Mouse (Mus musculus) lung, postnatal 0 days (tissue): ENCODE measurements around the gene Hoxb9. TPM values are rescaled to one million over a fixed set of nuclear protein-coding genes. Genes with fewer than 3 reads are reported as not detected.

Experiments used
- ATAC-seq: fragments of 200-750 bp; cut with Nextera tagmentation; 2 replicates; pipeline ENCODE4 v1.8.0; 2017; ENCODE audit warnings: moderate library complexity
- DNase-seq: peaks from one replicate; pipeline ENCODE4 v3.0.0-alpha.2; 2016; ENCODE audit warnings: low spot score
- H3K27ac ChIP-seq: fragments of 300-500 bp; sonication (generic); 2 replicates; pipeline ENCODE4 v1.5.1; 2014; ENCODE audit warnings: antibody characterized with exemption, mild to moderate bottlenecking, low read length, mixed read lengths
- H3K27me3 ChIP-seq: fragments of 300-500 bp; sonication (generic); replicated peaks from 2 replicates; pipeline ENCODE4 v1.6.1; 2014; ENCODE audit warnings: low read length, mixed read lengths; ENCODE audit not compliant: insufficient read depth
- H3K36me3 ChIP-seq: fragments of 300-500 bp; sonication (generic); 2 replicates; pipeline ENCODE4 v1.6.1; 2014; ENCODE audit warnings: low read length, mixed read lengths; ENCODE audit not compliant: insufficient read depth
- H3K4me1 ChIP-seq: fragments of 300-500 bp; sonication (generic); 2 replicates; pipeline ENCODE4 v1.6.1; 2014; ENCODE audit warnings: antibody characterized with exemption, low read depth, low read length, mixed read lengths; ENCODE audit not compliant: insufficient read depth
- H3K4me2 ChIP-seq: fragments of 300-500 bp; sonication (generic); replicated peaks from 2 replicates; pipeline ENCODE4 v1.6.1; 2014; ENCODE audit warnings: low read depth, mild to moderate bottlenecking, low read length, moderate library complexity, mixed read lengths
- H3K4me3 ChIP-seq: fragments of 300-500 bp; sonication (generic); 2 replicates; pipeline ENCODE4 v1.5.1; 2014; ENCODE audit warnings: low read depth, low read length
- H3K9ac ChIP-seq: fragments of 300-500 bp; sonication (generic); replicated peaks from 2 replicates; pipeline ENCODE4 v1.6.1; 2014; ENCODE audit warnings: low read depth, mild to moderate bottlenecking
- H3K9me3 ChIP-seq: fragments of 300-500 bp; sonication (generic); 2 replicates; pipeline ENCODE4 v1.6.1; 2016; ENCODE audit warnings: low read length, mixed read lengths
- CTCF ChIP-seq: IDR thresholded peaks from 2 replicates; pipeline ENCODE4 v1.5.1; 2016; ENCODE audit warnings: antibody characterized with exemption, mild to moderate bottlenecking
- EP300 ChIP-seq: IDR thresholded peaks from 2 replicates; pipeline ENCODE4 v1.6.1; 2016; ENCODE audit warnings: antibody characterized with exemption, mild to moderate bottlenecking, control low read depth
- whole genome bisulfite sequencing: fragments of 180-500 bp; shearing (Covaris S2); extraction: QIAGEN DNeasy Blood & Tissue Kit; methylation state at CpG from one replicate; pipeline ENCODE4 v1.1.7; 2014; 5-methylcytosine and 5-hydroxymethylcytosine counted together
- polyA plus RNA-seq: library from polyadenylated mRNA; unstranded; fragments of >200 nt; fragmentation: Nextera tagmentation; extraction: Ambion mirVana; gene quantifications from 2 replicates; pipeline ENCODE4 v1.2.1, GENCODE M21; 2015

Gene Hoxb9
- polyA plus RNA-seq, 1 experiment from 2014 or later, result not detected

- no peaks in the 10 kb centered on the region for H3K4me1 ChIP-seq
- TF ChIP-seq CTCF (no peak), EP300 (no peak)
- WGBS, result 25% methylated on average over 11 of the region's 12 CpGs
- no peak overlapping the region for H3K27ac ChIP-seq
- DNase-seq (no peak), ATAC-seq (no peak)
- no peaks in the 10 kb centered on the region for H3K9me3 ChIP-seq
- peaks cover 75% of the 10 kb centered on the region for H3K27me3 ChIP-seq
- H3K36me3 ChIP-seq, result no peaks in the 10 kb centered on the region
- H3K4me2 ChIP-seq, result no peak overlapping the region
- no peak overlapping the region for H3K9ac ChIP-seq
- no peak overlapping the region for H3K4me3 ChIP-seq
Measured at GRCm38 (mm10) chr11:96292565-96293301, 21.5 kb downstream of the Hoxb9 start.

- no peaks in the 10 kb centered on the region for H3K4me1 ChIP-seq
- no peak overlapping the region for H3K27ac ChIP-seq
- DNase-seq (no peak), ATAC-seq (no peak)
- H3K9me3 ChIP-seq, result no peaks in the 10 kb centered on the region
- no peaks in the 10 kb centered on the region for H3K36me3 ChIP-seq
- H3K27me3 ChIP-seq, result peaks cover 72% of the 10 kb centered on the region
- no peak overlapping the region for H3K4me3 ChIP-seq
- WGBS, result 28% methylated on average over 22 of the region's 22 CpGs
- no peak for TF ChIP-seq CTCF
- TF ChIP-seq EP300, result no peak
- H3K9ac ChIP-seq, result no peak overlapping the region
- no peak overlapping the region for H3K4me2 ChIP-seq
Measured at GRCm38 (mm10) chr11:96293302-96293921, 22.2 kb downstream of the Hoxb9 start.

DNA sequence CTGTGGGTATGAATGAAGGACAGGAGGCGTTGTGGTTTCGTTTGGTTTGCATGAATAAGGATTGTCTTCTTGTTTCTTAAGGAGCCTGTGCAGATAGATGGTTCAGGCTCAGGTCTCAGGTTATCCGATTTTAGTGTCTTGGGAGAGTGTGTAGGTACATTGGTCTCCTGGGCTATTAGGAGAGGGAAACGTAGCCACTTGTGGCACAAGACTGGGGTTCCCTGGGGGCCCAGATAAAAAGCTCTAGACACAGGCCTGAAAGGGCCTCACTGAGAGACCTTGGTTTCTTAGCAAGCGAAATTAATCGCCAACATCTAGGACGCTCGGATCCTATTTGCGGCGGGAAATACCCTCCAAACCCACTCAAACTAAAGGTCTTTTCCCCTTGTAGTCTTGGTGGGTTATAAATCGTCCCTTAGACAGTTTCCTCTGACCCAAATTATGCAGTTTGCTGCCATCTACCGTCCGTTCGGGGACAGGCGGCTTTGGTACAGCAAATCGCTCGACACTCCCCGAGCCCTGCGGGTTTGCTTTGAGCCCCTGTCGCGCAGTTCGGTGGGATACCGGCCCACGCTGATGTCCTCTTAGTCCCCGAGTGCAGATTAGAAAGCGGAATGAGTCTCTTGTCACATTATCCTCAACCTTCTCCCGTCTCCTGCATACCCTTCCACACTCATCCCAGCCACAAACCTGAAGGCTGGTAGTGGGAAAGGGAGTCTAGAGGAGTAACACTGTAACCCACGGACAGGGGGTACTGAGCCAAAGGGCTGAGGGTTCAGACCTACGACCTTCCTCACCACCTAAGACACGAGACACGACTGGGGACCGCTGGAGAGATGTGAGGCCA, 23.2 kb downstream of the Hoxb9 start:
- H3K4me2 ChIP-seq, result peak overlapping the region; percentile 46
- H3K36me3 ChIP-seq, result no peaks in the 10 kb centered on the region
- H3K27me3 ChIP-seq, result peaks cover 72% of the 10 kb centered on the region
- no peaks in the 10 kb centered on the region for H3K4me1 ChIP-seq
- no peak overlapping the region for H3K9ac ChIP-seq
- DNase-seq (peak; percentile 84), ATAC-seq (0 out of 2 replicates have a peak, but pooled peaks have one; percentile 50)
- TF ChIP-seq EP300, result no peak
- peak; percentile 81 for TF ChIP-seq CTCF
- no peaks in the 10 kb centered on the region for H3K9me3 ChIP-seq
- H3K27ac ChIP-seq, result no peak overlapping the region
- 2% methylated on average over 32 of the region's 32 CpGs for WGBS
- H3K4me3 ChIP-seq, result peak overlapping the region; percentile 10; the same call in 1 of the 2 replicates

DNA sequence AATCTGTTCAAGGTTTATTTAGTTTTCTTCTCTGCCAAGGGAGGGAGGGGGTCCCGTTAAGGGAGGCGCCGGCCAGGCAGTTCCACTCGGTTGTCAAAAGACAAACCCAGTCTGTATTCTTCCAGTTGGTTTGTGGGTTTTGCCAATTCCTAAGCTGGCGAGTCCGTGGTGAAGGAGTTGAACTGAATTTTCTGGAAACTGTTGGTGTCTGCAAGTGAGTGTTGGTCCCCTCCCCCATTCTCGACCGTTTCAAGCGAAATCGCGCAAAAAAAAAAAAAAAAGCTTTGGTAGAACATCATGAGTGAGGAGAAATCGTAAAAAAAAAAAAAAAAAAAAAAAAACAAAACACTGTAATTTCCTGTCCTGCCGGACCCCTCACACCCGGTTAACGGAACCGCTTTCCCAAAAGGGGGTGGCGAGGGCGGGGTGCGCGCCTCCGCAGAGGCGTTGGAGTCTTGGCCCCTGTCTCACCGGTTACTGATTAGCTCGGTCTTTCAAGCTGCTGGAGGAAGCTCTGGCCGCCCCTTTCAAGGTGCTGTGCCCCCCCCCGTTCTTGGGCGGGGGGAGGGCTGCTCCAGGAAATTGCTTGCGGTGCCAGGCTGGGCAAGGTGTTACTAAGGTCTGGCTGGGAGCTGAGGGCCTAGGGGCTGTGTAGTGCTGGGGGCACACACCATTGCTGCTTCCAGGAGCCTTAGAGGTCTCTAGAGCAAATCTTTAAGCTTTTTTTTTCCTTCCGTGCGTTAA, 24.0 kb downstream of the Hoxb9 start:
- DNase-seq, result no peak
- H3K9me3 ChIP-seq, result no peaks in the 10 kb centered on the region
- WGBS, result 5% methylated on average over 30 of the region's 30 CpGs
- ATAC-seq, result no peak
- peaks cover 78% of the 10 kb centered on the region for H3K27me3 ChIP-seq
- no peaks in the 10 kb centered on the region for H3K36me3 ChIP-seq
- no peak overlapping the region for H3K9ac ChIP-seq
- peak overlapping the region; percentile 10; the same call in 1 of the 2 replicates for H3K4me3 ChIP-seq
- H3K27ac ChIP-seq, result no peak overlapping the region
- peak overlapping the region; percentile 46 for H3K4me2 ChIP-seq
- H3K4me1 ChIP-seq, result no peaks in the 10 kb centered on the region
- TF ChIP-seq CTCF (no peak), EP300 (no peak)

- DNase-seq (no peak), ATAC-seq (no peak)
- H3K9ac ChIP-seq, result no peak overlapping the region
- no peaks in the 10 kb centered on the region for H3K36me3 ChIP-seq
- no peak overlapping the region for H3K27ac ChIP-seq
- 42% methylated on average over 2 of the region's 2 CpGs for WGBS
- H3K4me3 ChIP-seq, result no peak overlapping the region
- no peaks in the 10 kb centered on the region for H3K9me3 ChIP-seq
- H3K4me2 ChIP-seq, result no peak overlapping the region
- peaks cover 82% of the 10 kb centered on the region for H3K27me3 ChIP-seq
- no peaks in the 10 kb centered on the region for H3K4me1 ChIP-seq
- peak; percentile 31 for TF ChIP-seq CTCF
- no peak for TF ChIP-seq EP300
Measured at GRCm38 (mm10) chr11:96296997-96297396, 25.7 kb downstream of the Hoxb9 start.
